Mouse (Mus musculus): ENCODE results near the gene 4930519G04Rik. TPM values are rescaled to one million over a fixed set of nuclear protein-coding genes. Genes with fewer than 3 reads are reported as not detected.
"Not testable (repeated sequence)": the region's sequence is repeated elsewhere in the genome, so short reads cannot be mapped to it uniquely, and the experiment has no call there.

4930519G04Rik gene
- polyA plus RNA-seq, 1 experiment from 2014 or later, result not detected

- no peaks in the 10 kb centered on the region for H3K27me3 ChIP-seq
- H3K4me2 ChIP-seq, result peak overlapping the region; percentile 71
- peak overlapping the region; percentile 80 for H3K9ac ChIP-seq
- no peaks in the 10 kb centered on the region for H3K9me3 ChIP-seq (replicated peaks)
- peak overlapping the region; percentile 79 for H3K27ac ChIP-seq
- peak; percentile 83 for ATAC-seq (replicated peaks; ENCODE audit: insufficient number of reproducible peaks, insufficient read depth, low FRiP score, low read depth)
- 0 out of 2 replicates have a peak, but pooled peaks cover 4% of the 10 kb centered on the region for H3K4me1 ChIP-seq (replicated peaks)
- WGBS, result under 1% methylated on average over 49 of the region's 50 CpGs
- H3K4me3 ChIP-seq, result peak overlapping the region; percentile 86
- H3K36me3 ChIP-seq, result no peaks in the 10 kb centered on the region
These were observed 39.8 kb upstream of the 4930519G04Rik start for GRCm38 (mm10) chr5:114813525-114814181.

- no peaks in the 10 kb centered on the region for H3K9me3 ChIP-seq (replicated peaks)
- H3K9ac ChIP-seq, result no peak overlapping the region
- H3K4me2 ChIP-seq, result no peak overlapping the region
- H3K4me3 ChIP-seq, result no peak overlapping the region
- H3K27ac ChIP-seq, result no peak overlapping the region
- H3K4me1 ChIP-seq (replicated peaks), result no peaks in the 10 kb centered on the region
- 71% methylated on average over 6 of the region's 6 CpGs for WGBS
- H3K27me3 ChIP-seq, result no peaks in the 10 kb centered on the region
- no peaks in the 10 kb centered on the region for H3K36me3 ChIP-seq
- no peak for ATAC-seq (replicated peaks; ENCODE audit: insufficient number of reproducible peaks, insufficient read depth, low FRiP score, low read depth)
These were observed 36.9 kb upstream of the 4930519G04Rik start for GRCm38 (mm10) chr5:114816599-114816998.

- ATAC-seq (replicated peaks; ENCODE audit: insufficient number of reproducible peaks, insufficient read depth, low FRiP score, low read depth), result no peak
- Histone ChIP-seq H3K9ac (no peak overlapping the region), H3K9me3 (replicated peaks) (no peaks in the 10 kb centered on the region), H3K4me2 (no peak overlapping the region), H3K4me3 (no peak overlapping the region), H3K4me1 (replicated peaks) (no peaks in the 10 kb centered on the region), H3K27me3 (no peaks in the 10 kb centered on the region), H3K27ac (no peak overlapping the region), H3K36me3 (no peaks in the 10 kb centered on the region)
- WGBS, result 77% methylated on average over 11 of the region's 11 CpGs
These were observed 35.3 kb upstream of the 4930519G04Rik start for GRCm38 (mm10) chr5:114818124-114818523.

GRCm38 (mm10) chr5:114822796-114823688, 30.4 kb upstream of the 4930519G04Rik start, which contains the start of gene 1500011B03Rik:
TSS of gene 1500011B03Rik (minus strand) at chr5:114823468.
- ATAC-seq (replicated peaks; ENCODE audit: insufficient number of reproducible peaks, insufficient read depth, low FRiP score, low read depth), result peak; percentile 85
- Histone ChIP-seq H3K36me3 (no peaks in the 10 kb centered on the region), H3K27me3 (no peaks in the 10 kb centered on the region), H3K4me1 (replicated peaks) (peaks cover 7% of the 10 kb centered on the region), H3K27ac (0 out of 2 replicates have a peak within 1 kb of the TSS, but pooled peaks have one; percentile 60), H3K4me3 (peak within 1 kb of the TSS; percentile 79), H3K9ac (peak within 1 kb of the TSS; percentile 68), H3K9me3 (replicated peaks) (no peaks in the 10 kb centered on the region), H3K4me2 (peak within 1 kb of the TSS; percentile 90)
- WGBS, result 10% methylated on average over 50 of the region's 53 CpGs

- H3K4me1 ChIP-seq (replicated peaks), result peaks cover 7% of the 10 kb centered on the region
- no peak overlapping the region for H3K27ac ChIP-seq
- H3K9me3 ChIP-seq (replicated peaks), result no peaks in the 10 kb centered on the region
- no peak for ATAC-seq (replicated peaks; ENCODE audit: insufficient number of reproducible peaks, insufficient read depth, low FRiP score, low read depth)
- WGBS, result 19% methylated on average over 9 of the region's 9 CpGs
- no peaks in the 10 kb centered on the region for H3K36me3 ChIP-seq
- H3K4me3 ChIP-seq, result peak overlapping the region; percentile 17
- H3K4me2 ChIP-seq, result peak overlapping the region; percentile 31; the same call in 1 of the 2 replicates
- H3K9ac ChIP-seq, result no peak overlapping the region
- no peaks in the 10 kb centered on the region for H3K27me3 ChIP-seq
These were observed 29.3 kb upstream of the 4930519G04Rik start for GRCm38 (mm10) chr5:114824197-114824596.

- peak overlapping the region; percentile 43 for H3K9ac ChIP-seq
- 7% methylated on average over 27 of the region's 27 CpGs for WGBS
- H3K4me3 ChIP-seq, result peak overlapping the region; percentile 46
- no peaks in the 10 kb centered on the region for H3K27me3 ChIP-seq
- peak overlapping the region; percentile 80 for H3K4me2 ChIP-seq
- no peaks in the 10 kb centered on the region for H3K9me3 ChIP-seq (replicated peaks)
- peaks cover 7% of the 10 kb centered on the region for H3K4me1 ChIP-seq (replicated peaks)
- H3K27ac ChIP-seq, result peak overlapping the region; percentile 45; the same call in 1 of the 2 replicates
- H3K36me3 ChIP-seq, result no peaks in the 10 kb centered on the region
- ATAC-seq (replicated peaks; ENCODE audit: insufficient number of reproducible peaks, insufficient read depth, low FRiP score, low read depth), result peak; percentile 86
These were observed 27.3 kb upstream of the 4930519G04Rik start for GRCm38 (mm10) chr5:114825978-114826691.

- no peak overlapping the region for H3K4me3 ChIP-seq
- H3K27ac ChIP-seq, result no peak overlapping the region
- H3K27me3 ChIP-seq, result no peaks in the 10 kb centered on the region
- no peak overlapping the region for H3K9ac ChIP-seq
- peaks cover 7% of the 10 kb centered on the region for H3K4me1 ChIP-seq (replicated peaks)
- H3K4me2 ChIP-seq, result no peak overlapping the region
- H3K36me3 ChIP-seq, result no peaks in the 10 kb centered on the region
- H3K9me3 ChIP-seq (replicated peaks), result no peaks in the 10 kb centered on the region
- 84% methylated on average over 12 of the region's 12 CpGs for WGBS
- ATAC-seq (replicated peaks; ENCODE audit: insufficient number of reproducible peaks, insufficient read depth, low FRiP score, low read depth), result no peak
These were observed 26.0 kb upstream of the 4930519G04Rik start for GRCm38 (mm10) chr5:114827427-114827826.

GRCm38 (mm10) chr5:114829740-114830139, 23.7 kb upstream of the 4930519G04Rik start:
- no peak overlapping the region for H3K4me3 ChIP-seq
- no peak for ATAC-seq (replicated peaks; ENCODE audit: insufficient number of reproducible peaks, insufficient read depth, low FRiP score, low read depth)
- WGBS, result 65% methylated on average over 3 of the region's 3 CpGs
- H3K27ac ChIP-seq, result no peak overlapping the region
- H3K27me3 ChIP-seq, result no peaks in the 10 kb centered on the region
- peaks cover 7% of the 10 kb centered on the region for H3K4me1 ChIP-seq (replicated peaks)
- H3K36me3 ChIP-seq, result no peaks in the 10 kb centered on the region
- no peak overlapping the region for H3K9ac ChIP-seq
- H3K4me2 ChIP-seq, result no peak overlapping the region
- no peaks in the 10 kb centered on the region for H3K9me3 ChIP-seq (replicated peaks)

GRCm38 (mm10) chr5:114836886-114837285, 16.6 kb upstream of the 4930519G04Rik start:
- ATAC-seq (replicated peaks; ENCODE audit: insufficient number of reproducible peaks, insufficient read depth, low FRiP score, low read depth), result no peak
- no peaks in the 10 kb centered on the region for H3K9me3 ChIP-seq (replicated peaks)
- peaks cover 3% of the 10 kb centered on the region; the same call in 1 of the 2 replicates for H3K4me1 ChIP-seq (replicated peaks)
- H3K27me3 ChIP-seq, result no peaks in the 10 kb centered on the region
- 31% methylated on average over 12 of the region's 12 CpGs for WGBS
- no peak overlapping the region for H3K4me3 ChIP-seq
- no peak overlapping the region for H3K9ac ChIP-seq
- H3K27ac ChIP-seq, result no peak overlapping the region
- no peak overlapping the region for H3K4me2 ChIP-seq
- H3K36me3 ChIP-seq, result no peaks in the 10 kb centered on the region

- not testable (repeated sequence) for H3K27me3 ChIP-seq; H3K9ac ChIP-seq; H3K27ac ChIP-seq; H3K36me3 ChIP-seq; H3K4me2 ChIP-seq; H3K9me3 ChIP-seq (replicated peaks); ATAC-seq (replicated peaks; ENCODE audit: insufficient number of reproducible peaks, insufficient read depth, low FRiP score, low read depth); H3K4me1 ChIP-seq (replicated peaks); H3K4me3 ChIP-seq
- 65% methylated on average over 5 of the region's 5 CpGs for WGBS
These were observed 13.0 kb upstream of the 4930519G04Rik start for GRCm38 (mm10) chr5:114840481-114840880.

GRCm38 (mm10) chr5:114842155-114842554, 11.3 kb upstream of the 4930519G04Rik start:
- not testable (repeated sequence) for H3K9me3 ChIP-seq (replicated peaks); H3K4me1 ChIP-seq (replicated peaks); H3K27ac ChIP-seq; H3K36me3 ChIP-seq; ATAC-seq (replicated peaks; ENCODE audit: insufficient number of reproducible peaks, insufficient read depth, low FRiP score, low read depth); H3K27me3 ChIP-seq; H3K4me2 ChIP-seq; H3K9ac ChIP-seq; H3K4me3 ChIP-seq
- WGBS, result 49% methylated on average over 3 of the region's 3 CpGs
